Comparison of ENCODE assay signal across 9 mouse cellular contexts in the genomic region with DNA sequence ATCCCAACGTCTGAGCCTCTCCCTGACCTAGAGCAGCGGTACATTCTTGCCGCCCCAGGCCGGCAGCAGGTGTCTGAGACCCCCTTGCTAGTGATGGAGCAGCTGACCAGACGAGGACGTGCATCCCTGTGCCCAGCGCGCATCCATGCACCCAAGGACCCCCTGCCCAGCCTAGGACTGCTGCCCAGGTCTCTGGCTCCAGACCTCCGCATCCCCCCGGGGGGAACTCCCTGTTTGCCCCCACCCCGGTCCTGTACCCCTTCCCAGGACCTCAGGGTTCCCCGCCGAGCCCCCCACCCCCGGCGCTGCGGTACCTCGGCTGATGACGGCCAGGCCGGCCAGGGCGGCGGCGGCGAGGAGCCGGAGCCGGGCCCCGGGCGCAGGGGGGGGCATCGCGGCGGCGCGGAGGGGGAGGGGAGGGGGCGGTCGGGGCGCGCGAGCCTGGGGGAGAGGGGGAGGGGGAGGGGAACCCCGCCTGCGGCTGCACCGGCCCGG. TPM values are rescaled to one million over a fixed set of nuclear protein-coding genes. Genes with fewer than 3 reads are reported as not detected.
A peak's percentile ranks its signal among the peaks of the same experiment; 100 is the strongest.
DNase-seq lines count a peak whose midpoint lies in the region; ATAC-seq lines count a peak whose summit lies in the region.
"Had no signal": no experiment of that assay in that cellular context is flagged by ENCODE, and none has a peak within 500 bp of the region (broad histone marks: within the 10 kb centered on the region; RNA-seq: fewer than 3 reads in every experiment).

TSS of gene Iglon5 (minus strand) at position 445 of the 495 bp plus-strand sequence.

- no peaks in the 10 kb centered on the region for H3K9me3 ChIP-seq in forebrain, embryonic 16.5 days (ENCODE audit: control insufficient read depth, low read length)
- H3K9me3 ChIP-seq in limb, embryonic 13.5 days, result no peaks in the 10 kb centered on the region; the same call in 1 of the 2 replicates
- no peaks in the 10 kb centered on the region for H3K9me3 ChIP-seq in stomach, embryonic 15.5 days

- WGBS in forebrain, embryonic 16.5 days, result 3% methylated on average over 17 of the region's 41 CpGs
- WGBS in limb, embryonic 13.5 days, result 1% methylated on average over 25 of the region's 41 CpGs
- 1% methylated on average over 18 of the region's 41 CpGs for WGBS in stomach, embryonic 15.5 days

- peak within 1 kb of the TSS; percentile 77 for H3K4me2 ChIP-seq in forebrain, embryonic 16.5 days (ENCODE audit: low read length)
- peak within 1 kb of the TSS; percentile 80 for H3K4me2 ChIP-seq in limb, embryonic 13.5 days (replicated peaks)
- peak within 1 kb of the TSS; percentile 67 for H3K4me2 ChIP-seq in stomach, embryonic 15.5 days

- peak within 1 kb of the TSS; percentile 93 for H3K9ac ChIP-seq in forebrain, embryonic 16.5 days (replicated peaks; ENCODE audit: low read depth, low read length)
- peak within 1 kb of the TSS; percentile 77 for H3K9ac ChIP-seq in limb, embryonic 13.5 days
- no peak within 1 kb of the TSS for H3K9ac ChIP-seq in stomach, embryonic 15.5 days

- peaks cover 16% of the 10 kb centered on the region for H3K4me1 ChIP-seq in forebrain, embryonic 16.5 days (replicated peaks; ENCODE audit: control insufficient read depth, insufficient read depth, low read length)
- peaks cover 18% of the 10 kb centered on the region for H3K4me1 ChIP-seq in limb, embryonic 13.5 days
- H3K4me1 ChIP-seq in stomach, embryonic 15.5 days, result 0 out of 2 replicates have a peak, but pooled peaks cover 3% of the 10 kb centered on the region

- H3K27me3 ChIP-seq in forebrain, embryonic 16.5 days (replicated peaks; ENCODE audit: control insufficient read depth, insufficient read depth, low read length), result no peaks in the 10 kb centered on the region
- peaks cover 25% of the 10 kb centered on the region for H3K27me3 ChIP-seq in limb, embryonic 13.5 days
- H3K27me3 ChIP-seq in stomach, embryonic 15.5 days (replicated peaks), result peaks cover 16% of the 10 kb centered on the region; the same call in 1 of the 2 replicates

- peak within 1 kb of the TSS; percentile 62 for H3K4me3 ChIP-seq in forebrain, embryonic 16.5 days (replicated peaks; ENCODE audit: low read length)
- H3K4me3 ChIP-seq in limb, embryonic 13.5 days, result peak within 1 kb of the TSS; percentile 60
- peak within 1 kb of the TSS; percentile 46 for H3K4me3 ChIP-seq in stomach, embryonic 15.5 days (replicated peaks)
- H3K4me3 ChIP-seq: erythroblast, embryonic 14.5 days had no signal

- peak; percentile 51 for ATAC-seq in forebrain, embryonic 16.5 days
- ATAC-seq in limb, embryonic 13.5 days (ENCODE audit: low FRiP score, low read depth), result peak; percentile 63
- ATAC-seq in stomach, embryonic 15.5 days (ENCODE audit: insufficient read depth, low FRiP score, low read depth), result no peak

- H3K36me3 ChIP-seq in forebrain, embryonic 16.5 days (ENCODE audit: control insufficient read depth, insufficient read depth), result no peaks in the 10 kb centered on the region
- no peaks in the 10 kb centered on the region for H3K36me3 ChIP-seq in limb, embryonic 13.5 days
- H3K36me3 ChIP-seq in stomach, embryonic 15.5 days, result no peaks in the 10 kb centered on the region

- peak within 1 kb of the TSS; percentile 81 for H3K27ac ChIP-seq in forebrain, embryonic 16.5 days (ENCODE audit: low read length)
- no peak within 1 kb of the TSS for H3K27ac ChIP-seq in limb, embryonic 13.5 days
- H3K27ac ChIP-seq in stomach, embryonic 15.5 days, result no peak within 1 kb of the TSS

- peak; percentile 88 for DNase-seq in heart, adult 11 months
- DNase-seq in heart, adult 18-20 months, result no peak
- peak; percentile 12 for DNase-seq in Muller cell, postnatal 12 days (ENCODE audit: inconsistent ontology term)
- no peak for DNase-seq in thymus, postnatal 4 days
- DNase-seq in adrenal gland, adult 8-10 months, result no peak

RNA-seq across cellular contexts. Expression of gene Iglon5, which starts in this region (rescaled TPM):
- total RNA-seq in heart, adult 18-20 months (2021), result under 1 TPM in 1 of 2 experiments, not detected in 1; 0.36 TPM
- 4.3 and 4.5 TPM in 2 replicates for polyA plus RNA-seq in forebrain, embryonic 16.5 days (2015; fragmentation: Nextera tagmentation; extraction: Ambion mirVana)
- polyA plus RNA-seq in limb, embryonic 13.5 days (2015; fragmentation: Nextera tagmentation; extraction: Ambion mirVana), result 1.8 and 2.0 TPM in 2 replicates
- polyA plus RNA-seq in stomach, embryonic 15.5 days (2015; fragmentation: Nextera tagmentation; extraction: Ambion mirVana), result 0.49 and 0.55 TPM in 2 replicates
- 1 to 10 TPM; 2.9 to 4.8 (median 3.6) TPM for total RNA-seq in adrenal gland, adult 8-10 months (2022)
- polyA plus RNA-seq: erythroblast, embryonic 14.5 days had no signal

Comparison
In these comparisons a context has a peak if more than half of its experiments do, and no peak if none do; other contexts are left out.
1. DNase-seq: peak in heart, adult 11 months (single experiment) and Muller cell, postnatal 12 days (single experiment); none in heart, adult 18-20 months (0 of 2), thymus, postnatal 4 days (single experiment) and adrenal gland, adult 8-10 months (single experiment).
2. Peak in every context shown above with its lines, with median percentiles within 50 percentile points of each other: H3K4me2 ChIP-seq and H3K4me3 ChIP-seq.